Mouse (Mus musculus): ENCODE results near the gene Hoxc13.

Hoxc13 gene

GRCm38 (mm10) chr15:102936279-102936972 lies 15.5 kb downstream of the Hoxc13 start, which contains the start of gene Hoxc12:
Gene Hoxc12 (plus strand): TSS chr15:102936757.
- DNase-seq (ENCODE audit: extremely low spot score), result no peak

- DNase-seq (ENCODE audit: extremely low spot score), result no peak
Observed at GRCm38 (mm10) chr15:102937036-102937666, 16.2 kb downstream of the Hoxc13 start.

- DNase-seq (ENCODE audit: extremely low spot score), result no peak
Observed at GRCm38 (mm10) chr15:102939256-102940155, 18.6 kb downstream of the Hoxc13 start.

- no peak for DNase-seq (ENCODE audit: extremely low spot score)
Observed at GRCm38 (mm10) chr15:102942739-102943467, 22.0 kb downstream of the Hoxc13 start.

GRCm38 (mm10) chr15:102943468-102943813 lies 22.5 kb downstream of the Hoxc13 start:
- DNase-seq (ENCODE audit: extremely low spot score), result no peak

- DNase-seq (ENCODE audit: extremely low spot score), result no peak
Observed at GRCm38 (mm10) chr15:102945185-102946077, 24.5 kb downstream of the Hoxc13 start.

- no peak for DNase-seq (ENCODE audit: extremely low spot score)
Observed at GRCm38 (mm10) chr15:102947276-102947675, 26.4 kb downstream of the Hoxc13 start.

GRCm38 (mm10) chr15:102948842-102949241 lies 27.9 kb downstream of the Hoxc13 start:
- DNase-seq (ENCODE audit: extremely low spot score), result no peak

- DNase-seq (ENCODE audit: extremely low spot score), result no peak
Observed at GRCm38 (mm10) chr15:102949696-102950095, 28.8 kb downstream of the Hoxc13 start.

GRCm38 (mm10) chr15:102950877-102951276 lies 30.0 kb downstream of the Hoxc13 start:
- DNase-seq (ENCODE audit: extremely low spot score), result no peak

- DNase-seq (ENCODE audit: extremely low spot score), result no peak
Observed at GRCm38 (mm10) chr15:102953561-102953960, 32.7 kb downstream of the Hoxc13 start.

GRCm38 (mm10) chr15:102954192-102955006 lies 33.5 kb downstream of the Hoxc13 start, which contains the start of gene Hoxc11:
Gene Hoxc11 (plus strand): TSS chr15:102954427.
- DNase-seq (ENCODE audit: extremely low spot score), result no peak

- no peak for DNase-seq (ENCODE audit: extremely low spot score)
Observed at GRCm38 (mm10) chr15:102955007-102955382, 34.1 kb downstream of the Hoxc13 start.

- DNase-seq (ENCODE audit: extremely low spot score), result no peak
Observed at GRCm38 (mm10) chr15:102955833-102956640, 35.1 kb downstream of the Hoxc13 start.

GRCm38 (mm10) chr15:102956906-102957305 lies 36.0 kb downstream of the Hoxc13 start:
- no peak for DNase-seq (ENCODE audit: extremely low spot score)

- no peak for DNase-seq (ENCODE audit: extremely low spot score)
Observed at GRCm38 (mm10) chr15:102959663-102960191, 38.8 kb downstream of the Hoxc13 start.

GRCm38 (mm10) chr15:102961728-102962127 lies 40.8 kb downstream of the Hoxc13 start:
- no peak for DNase-seq (ENCODE audit: extremely low spot score)

- no peak for DNase-seq (ENCODE audit: extremely low spot score)
Observed at GRCm38 (mm10) chr15:102962492-102962891, 41.6 kb downstream of the Hoxc13 start.

GRCm38 (mm10) chr15:102963259-102963658 lies 42.4 kb downstream of the Hoxc13 start:
- no peak for DNase-seq (ENCODE audit: extremely low spot score)

Measured in embryo, embryonic 9.5 days (tissue).